Mouse (Mus musculus) brain, embryonic 14.5 days (tissue): Measurements from ENCODE around the gene Nop2.

Experiments used
- CTCF ChIP-seq: fragments of 200-500 bp; IDR thresholded peaks from 2 replicates; pipeline ENCODE4 v1.5.1; 2012; ENCODE audit warnings: inconsistent platforms, mild to moderate bottlenecking, moderate library complexity, borderline replicate concordance; ENCODE audit not compliant: insufficient read depth, insufficient read length; ENCODE audit errors: extremely low read depth
- POLR2A ChIP-seq: fragments of 200-500 bp; IDR thresholded peaks from 2 replicates; pipeline ENCODE4 v1.6.1; 2012; ENCODE audit warnings: mild to moderate bottlenecking, inconsistent platforms, borderline replicate concordance; ENCODE audit not compliant: poor library complexity, insufficient read depth, insufficient read length, severe bottlenecking; ENCODE audit errors: extremely low read depth

GRCm38 (mm10) chr6:125147329-125147728 is 15.6 kb downstream of the Nop2 start:
- TF ChIP-seq CTCF (no peak), POLR2A (no peak)
